Mouse (Mus musculus): ENCODE results near the gene Met.

DNA sequence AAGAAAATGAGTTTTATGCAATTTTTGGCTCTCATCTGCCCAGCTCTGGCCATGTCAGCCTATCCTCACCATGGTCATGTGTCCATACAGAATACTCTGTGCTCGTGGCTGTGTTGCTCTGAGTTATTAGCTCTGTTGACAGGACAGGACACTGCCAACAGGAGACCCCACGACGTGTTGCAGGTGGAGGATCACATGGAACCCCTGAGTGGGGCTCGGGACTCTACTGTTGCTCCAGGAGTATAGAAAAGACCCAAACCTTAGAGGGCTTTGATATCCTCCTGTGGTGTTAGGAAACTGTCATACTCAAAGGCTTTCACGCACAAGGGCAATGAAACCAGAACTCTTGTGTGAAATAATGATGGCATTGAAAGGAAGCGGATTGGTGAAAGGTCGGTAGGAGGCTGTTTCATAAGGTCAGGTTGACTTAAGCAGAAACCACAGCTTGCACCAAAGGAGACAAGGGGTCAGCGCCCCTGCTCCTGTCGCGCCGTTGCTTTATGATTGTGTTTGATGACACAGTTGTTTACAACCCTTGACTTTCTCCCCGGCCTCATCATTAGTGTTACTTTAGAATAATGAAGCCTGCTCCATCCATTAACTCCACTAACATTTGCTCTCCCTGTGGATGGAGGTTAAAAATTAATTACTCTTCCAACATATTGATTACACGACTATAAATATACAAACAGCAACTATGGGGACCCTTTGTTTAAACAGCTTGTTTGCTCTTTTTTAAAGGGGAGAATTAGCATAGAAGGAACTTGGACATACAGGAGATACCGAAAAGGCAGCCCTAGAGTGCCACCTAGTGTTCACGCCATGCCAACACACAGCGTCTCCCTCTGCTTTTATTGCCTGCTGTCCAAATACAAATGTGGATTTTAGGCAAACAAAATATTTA is 125.7 kb downstream of the Met start:
- TF ChIP-seq ZNF384 (IDR thresholded peaks at IDR 0.05; ENCODE audit: low read depth, low read length) = no peak
- peak; percentile 93 for TF ChIP-seq ZC3H11A (IDR thresholded peaks at IDR 0.05; ENCODE audit: borderline replicate concordance, low read depth, low read length)
- TF ChIP-seq HCFC1 (IDR thresholded peaks at IDR 0.05; ENCODE audit: borderline replicate concordance, insufficient read depth, low read length) = no peak

Data from ES-E14 (cell line).